Mouse (Mus musculus) left cerebral cortex, postnatal 10 days (tissue): ENCODE measurements around the gene Plac1. TPM values are rescaled to one million over a fixed set of nuclear protein-coding genes. Genes with fewer than 3 reads are reported as not detected.

Experiments used
- DNase-seq, 2 experiments: peaks; one replicate each; pipeline ENCODE4 v3.0.0; 2021 to 2022; ENCODE audit warnings: low spot score in 2 of 2, mixed read lengths in 1 of 2; ENCODE audit errors: extremely low spot score in 1 of 2
- intact Hi-C: fragments of 180-260 bp; cut with DNase I; formaldehyde crosslinking; loops from one replicate; pipeline ENCODE4 v1.15.1; 2025
- total RNA-seq, 2 experiments: library from RNA; stranded (reverse); gene quantifications; 2 replicates each; pipeline ENCODE4 v1.2.3; 2021

The Plac1 gene
- total RNA-seq, 2 experiments from 2014 or later = not detected

DNA sequence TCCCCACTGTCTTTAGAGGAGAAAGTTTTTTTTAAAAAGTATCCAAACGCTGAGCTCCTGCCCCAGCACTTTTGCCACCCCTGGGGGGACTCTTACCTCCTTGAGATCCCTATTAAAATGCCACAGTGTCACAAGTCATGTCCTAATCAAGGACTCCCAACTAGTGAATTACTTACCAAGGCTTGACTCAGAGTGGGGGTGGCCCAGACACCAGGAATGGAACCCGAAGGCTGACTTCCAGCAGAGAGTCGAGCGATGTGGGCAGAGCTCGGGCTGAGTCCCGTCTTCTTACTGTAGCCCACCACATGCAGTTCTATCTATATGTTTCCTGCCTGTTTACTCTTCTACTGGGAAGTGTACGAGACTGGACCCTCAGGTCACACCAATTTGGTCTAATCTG, 30.5 kb downstream of the Plac1 start:
- DNase-seq = no peak
- intact Hi-C loops = no loop called here

GRCm38 (mm10) chrX:53204690-53205311, 35.1 kb downstream of the Plac1 start:
- intact Hi-C loops = no loop called here
- DNase-seq = no peak

- intact Hi-C loops = no loop called here
- no peak for DNase-seq
Measured at GRCm38 (mm10) chrX:53201616-53202015, 38.3 kb downstream of the Plac1 start.

GRCm38 (mm10) chrX:53197681-53198080, 42.2 kb downstream of the Plac1 start:
- intact Hi-C loops = no loop called here
- no peak for DNase-seq

GRCm38 (mm10) chrX:53196392-53196791, 43.5 kb downstream of the Plac1 start:
- intact Hi-C loops = no loop called here
- DNase-seq = no peak

- no peak for DNase-seq
- intact Hi-C loops = no loop called here
Measured at GRCm38 (mm10) chrX:53188692-53189091, 51.2 kb downstream of the Plac1 start.

DNA sequence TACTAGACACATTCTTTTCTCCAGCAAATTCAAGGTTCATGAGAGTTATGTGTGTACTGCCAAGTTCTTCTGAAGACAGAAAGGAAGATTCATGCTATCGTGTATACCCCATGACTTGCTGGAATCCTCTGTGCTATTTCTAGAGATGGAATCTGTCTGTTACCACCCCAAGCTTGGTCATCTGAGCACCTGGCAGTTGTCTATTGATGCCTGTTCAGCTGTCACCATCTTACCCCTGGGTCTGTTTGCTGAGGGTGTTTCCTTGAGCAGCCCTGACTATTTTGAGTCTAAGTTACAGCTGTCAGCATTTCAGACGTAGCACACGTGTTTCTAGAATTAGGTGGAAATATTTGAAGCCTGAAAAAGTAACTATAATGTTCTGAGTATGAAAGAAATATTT, 60.1 kb downstream of the Plac1 start:
- intact Hi-C loops = no loop called here
- no peak for DNase-seq

DNA sequence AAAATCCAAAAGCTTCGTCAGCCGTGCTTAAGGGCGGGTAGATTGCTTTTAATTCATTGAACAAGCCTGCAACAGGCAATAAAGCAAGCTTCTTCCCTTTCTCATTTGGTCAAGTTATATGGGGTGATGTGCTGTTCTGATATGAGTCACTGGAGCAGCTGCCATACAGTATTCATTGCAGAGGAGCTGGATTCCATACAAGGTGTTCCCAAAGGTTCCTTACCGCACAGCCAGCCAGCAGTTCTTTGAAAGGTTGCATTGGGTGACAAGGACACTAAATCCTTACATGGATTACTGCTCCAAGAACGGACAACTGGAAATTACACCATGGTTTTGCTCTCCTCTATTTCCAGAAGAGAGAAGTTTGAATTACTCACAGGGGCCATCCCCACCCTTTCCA, 63.6 kb downstream of the Plac1 start:
- DNase-seq = no peak
- intact Hi-C loops = no loop called here

GRCm38 (mm10) chrX:53168623-53169022, 71.3 kb downstream of the Plac1 start:
- intact Hi-C loops = no loop called here
- DNase-seq = no peak

DNA sequence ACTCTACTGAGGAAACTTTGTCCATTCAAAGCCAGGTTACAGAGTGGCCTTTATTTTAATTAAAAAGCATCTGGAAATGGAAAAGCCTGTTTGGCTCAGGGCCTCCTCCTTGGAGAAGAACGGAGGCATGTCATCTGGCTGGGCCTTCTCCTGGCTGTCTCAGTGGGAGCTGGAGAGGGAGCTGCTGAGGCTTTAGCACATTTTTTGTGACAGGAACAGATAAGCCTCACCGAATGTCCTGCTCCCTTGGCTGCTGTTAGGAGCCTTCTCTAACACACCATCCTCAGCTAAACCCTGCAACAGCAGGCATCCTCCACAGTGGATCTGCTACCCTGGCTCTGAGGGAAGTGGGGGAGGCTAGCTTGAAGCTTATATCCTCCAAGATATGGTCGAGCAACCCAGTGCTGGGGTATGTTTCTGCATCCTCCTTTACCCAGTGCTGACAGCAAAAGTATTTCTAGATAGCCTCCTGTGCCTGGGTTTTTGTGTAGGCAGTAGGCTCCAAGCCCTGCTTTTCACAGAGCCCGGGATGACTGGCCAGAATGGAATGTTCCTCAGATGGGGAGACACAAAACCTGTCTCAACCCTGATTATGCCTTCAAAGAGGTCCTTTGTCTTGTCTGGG, 72.9 kb downstream of the Plac1 start:
- peak in 1 of 2 experiments; percentile 15 for DNase-seq
- intact Hi-C loops = no loop called here

DNA sequence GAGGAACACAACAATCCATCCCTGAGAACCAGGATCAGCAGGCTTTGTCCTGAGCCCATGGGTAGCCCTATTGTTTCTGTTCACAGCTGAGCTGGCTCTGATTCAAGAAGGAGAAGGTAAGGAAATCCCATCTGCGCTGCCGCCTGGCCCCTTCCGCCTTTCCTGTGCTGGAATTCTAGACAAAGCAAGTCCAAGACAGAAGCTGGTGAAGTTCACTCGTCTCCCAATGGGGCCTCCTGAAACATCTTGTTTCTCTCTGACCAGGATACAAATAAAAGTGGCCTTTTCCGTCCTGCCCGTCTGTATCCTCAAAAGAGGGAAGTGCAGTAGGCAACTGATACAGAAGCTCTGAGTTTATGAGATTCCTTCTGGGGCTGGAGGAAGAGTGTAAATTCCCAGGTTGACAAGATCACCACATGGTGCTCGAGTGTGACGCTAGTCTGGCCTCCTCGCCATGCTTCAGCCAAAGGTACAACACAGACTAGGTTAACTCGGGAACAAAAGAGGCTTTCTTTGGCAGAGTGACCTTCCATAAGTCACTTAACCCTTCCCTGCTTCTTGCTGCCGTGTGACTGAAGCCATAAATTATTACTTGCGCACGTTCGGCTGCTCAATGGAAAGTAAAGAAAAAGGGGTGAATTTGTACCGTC, 73.5 kb downstream of the Plac1 start:
- peak in 1 of 2 experiments; percentile 25 for DNase-seq
- intact Hi-C loops = no loop called here

- DNase-seq = no peak
- intact Hi-C loops = no loop called here
Measured at GRCm38 (mm10) chrX:53162589-53162988, 77.3 kb downstream of the Plac1 start.

DNA sequence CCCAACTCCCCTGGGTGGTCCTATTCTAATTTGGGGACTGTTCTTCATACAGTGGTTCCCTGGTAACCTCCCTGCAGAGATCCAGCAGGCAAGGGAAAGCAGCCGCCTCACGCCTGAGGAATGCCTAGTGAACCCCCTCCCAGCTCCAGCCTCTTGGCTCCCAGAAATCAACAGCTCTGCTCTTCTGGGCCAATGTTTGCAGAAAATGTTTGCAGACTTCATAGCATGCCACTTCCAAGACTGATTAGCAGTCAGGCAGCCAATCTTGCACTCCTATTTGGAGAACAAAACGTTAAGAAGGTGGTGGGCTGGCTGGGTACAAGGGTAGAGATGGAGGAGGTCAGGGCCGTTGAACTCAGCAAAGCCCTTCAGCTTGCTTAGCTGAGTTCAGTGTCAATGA, 78.3 kb downstream of the Plac1 start:
- intact Hi-C loops = no loop called here
- DNase-seq = peak in 1 of 2 experiments; percentile 20

DNA sequence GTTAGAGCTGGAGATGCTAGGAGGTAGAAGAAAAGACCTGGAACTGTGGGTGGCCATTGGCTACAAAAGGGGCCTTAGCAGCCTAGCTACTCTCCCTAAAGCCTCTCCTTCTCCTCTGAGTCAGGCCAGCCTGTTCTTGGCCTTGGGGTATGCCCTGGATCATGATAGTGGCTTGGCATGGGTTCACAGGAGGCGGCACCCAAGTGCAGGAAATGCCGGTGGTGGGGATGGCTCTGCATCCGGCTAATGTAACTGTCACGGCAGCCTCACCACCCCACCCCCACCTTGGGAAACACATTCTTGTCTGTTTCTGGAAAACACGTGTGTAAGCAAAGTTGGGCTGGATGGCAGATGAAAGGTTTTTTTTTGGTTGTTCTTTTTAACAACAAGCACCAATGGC, 78.8 kb downstream of the Plac1 start:
- intact Hi-C loops = no loop called here
- peak in 1 of 2 experiments; percentile 44 for DNase-seq

DNA sequence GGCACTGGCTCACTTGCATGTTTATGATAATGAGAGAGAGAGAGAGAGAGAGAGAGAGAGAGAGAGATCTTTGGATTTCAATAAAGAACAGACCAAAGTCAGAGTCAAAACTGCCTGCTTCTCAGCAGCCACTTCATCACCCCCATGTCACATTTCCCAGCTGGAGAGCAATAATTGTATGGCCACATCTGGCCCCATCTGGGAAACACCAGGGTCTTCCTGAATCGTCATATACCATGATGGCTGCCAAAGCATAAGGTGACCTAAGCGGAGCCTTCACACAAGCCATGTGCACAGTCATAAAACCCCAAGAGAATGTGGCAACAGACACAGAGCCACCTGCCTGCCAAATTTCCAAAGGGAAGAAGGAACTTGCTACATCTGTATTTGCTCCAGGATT, 91.9 kb downstream of the Plac1 start:
- no peak for DNase-seq
- intact Hi-C loops = no loop called here

DNA sequence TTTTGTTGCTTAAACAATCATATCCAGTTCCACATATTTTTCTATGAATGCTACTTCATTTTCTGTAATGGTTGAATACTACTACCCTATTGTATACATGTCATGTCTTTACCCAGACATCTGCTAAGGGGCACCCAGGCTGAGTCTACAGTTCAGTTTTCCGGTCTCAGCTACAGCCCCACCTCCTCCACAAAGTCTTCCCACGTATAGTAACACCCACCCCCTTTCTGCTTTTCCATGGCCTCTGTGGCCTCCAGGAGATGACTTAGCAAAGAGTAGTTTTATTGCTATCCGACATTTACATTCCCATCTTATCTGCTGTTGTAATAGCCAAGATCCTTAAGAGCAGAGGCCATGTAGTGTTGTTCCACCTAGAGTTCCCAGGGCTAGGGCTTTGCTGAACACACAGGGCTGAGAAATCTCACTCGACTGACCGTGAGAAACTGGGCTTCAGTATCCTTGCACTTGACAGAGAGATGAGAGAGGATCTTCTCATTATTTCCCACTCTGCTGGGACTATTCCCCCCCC, 93.5 kb downstream of the Plac1 start:
- intact Hi-C loops = no loop called here
- no peak for DNase-seq

DNA sequence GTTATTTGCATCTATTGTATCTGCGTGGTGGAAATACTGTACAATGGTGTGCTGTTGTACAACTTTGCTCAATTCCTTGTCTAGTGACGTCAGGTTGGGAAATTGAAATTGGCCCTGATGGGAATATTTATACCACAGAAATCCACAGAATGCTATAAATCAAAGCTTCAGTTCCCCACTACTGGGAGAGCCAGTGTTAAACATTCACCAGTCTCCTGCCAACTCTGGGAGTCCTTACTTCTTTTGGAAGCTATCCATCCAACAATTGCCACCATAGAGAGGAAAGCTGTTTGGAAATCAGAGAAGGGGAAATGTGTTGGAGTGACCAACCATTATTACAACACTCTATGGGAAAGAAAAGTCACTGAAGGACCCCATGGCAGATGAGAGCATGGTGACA, 100.3 kb downstream of the Plac1 start:
- intact Hi-C loops = no loop called here

DNA sequence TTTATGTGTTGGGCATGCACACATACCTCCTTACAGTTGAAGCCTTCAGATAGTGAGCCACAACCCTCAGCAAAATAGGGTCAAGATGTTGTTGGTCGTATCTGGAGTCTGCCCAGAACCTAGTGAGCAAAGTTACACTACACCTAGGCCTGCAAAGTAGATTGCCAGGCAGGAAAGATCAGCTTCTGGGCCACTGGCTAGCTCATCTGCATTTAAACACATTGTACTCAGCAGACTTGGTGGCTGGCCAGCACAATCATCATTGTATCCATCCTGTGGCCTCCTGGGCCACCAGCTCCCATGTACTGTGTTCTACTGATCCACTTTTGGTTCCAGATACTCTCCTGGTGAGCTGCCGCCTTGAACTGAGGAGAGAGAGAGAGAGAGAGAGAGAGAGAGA, 102.8 kb downstream of the Plac1 start:
- intact Hi-C loops = no loop called here
- no peak for DNase-seq

More for the DNA sequence above, 100.3 kb downstream of the Plac1 start:
- DNase-seq = no peak

DNA sequence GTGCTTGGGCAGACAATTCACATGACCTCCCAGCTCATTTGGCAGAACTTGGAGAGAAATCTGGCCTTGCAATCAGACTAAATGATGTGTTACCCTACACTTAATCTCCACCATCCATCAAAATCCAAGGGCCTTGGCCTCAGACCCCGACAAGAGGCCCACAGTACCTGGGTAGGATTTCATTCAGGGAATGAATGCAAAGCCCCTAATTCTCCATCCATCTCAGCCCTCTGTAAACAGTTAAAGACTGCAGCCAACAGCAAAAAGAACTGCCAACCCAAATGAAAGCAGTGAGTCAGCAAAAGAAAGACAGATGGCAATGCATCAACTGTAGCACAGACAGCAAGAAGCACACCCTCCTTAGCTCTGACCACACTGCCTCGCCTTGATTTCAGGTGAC, 110.4 kb downstream of the Plac1 start:
- intact Hi-C loops = no loop called here
- DNase-seq = no peak

DNA sequence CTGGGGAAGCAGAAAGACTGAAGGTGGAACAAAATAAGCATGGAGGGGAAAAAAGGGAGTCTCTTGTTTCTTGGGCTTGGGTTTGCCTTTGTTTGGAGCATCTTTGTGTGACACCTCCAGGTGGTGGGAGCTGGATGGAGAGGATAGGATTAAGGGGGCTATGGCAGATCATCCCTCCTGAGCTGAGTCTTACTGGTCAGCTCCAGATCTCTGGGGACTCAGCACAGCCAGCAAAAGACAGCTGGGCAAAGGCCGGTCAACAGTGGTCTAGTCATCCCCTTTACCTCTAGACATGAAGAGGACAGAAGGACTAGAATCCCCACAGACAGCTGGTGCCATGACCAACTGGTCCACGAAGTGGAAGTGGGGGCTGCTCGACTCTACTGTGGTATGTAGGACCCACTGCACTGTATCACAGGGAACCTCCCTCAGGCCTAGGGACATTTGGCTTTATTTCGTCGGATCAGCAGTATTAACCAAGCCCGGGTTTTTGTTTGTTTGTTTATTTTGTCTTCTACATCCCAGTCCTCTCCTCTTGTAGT, 113.3 kb downstream of the Plac1 start:
- DNase-seq = no peak
- intact Hi-C loops = no loop called here
